Mouse (Mus musculus) limb, embryonic 15.5 days (tissue): Measurements from ENCODE around the gene Grb7. TPM values are rescaled to one million over a fixed set of nuclear protein-coding genes. Genes with fewer than 3 reads are reported as not detected.

Experiments
- ATAC-seq: fragments of 200-750 bp; cut with Nextera tagmentation; 2 replicates; pipeline ENCODE4 v1.8.0; 2017; ENCODE audit warnings: low read depth, moderate TSS enrichment; ENCODE audit not compliant: insufficient number of reproducible peaks, low FRiP score, low TSS enrichment
- H3K27ac ChIP-seq: fragments of 300-500 bp; sonication (generic); 2 replicates; pipeline ENCODE4 v1.5.1; 2015; ENCODE audit warnings: moderate library complexity, mild to moderate bottlenecking, inconsistent platforms
- H3K27me3 ChIP-seq: fragments of 300-500 bp; sonication (generic); 2 replicates; pipeline ENCODE4 v1.6.1; 2015; ENCODE audit warnings: inconsistent platforms
- H3K36me3 ChIP-seq: fragments of 300-500 bp; sonication (generic); 2 replicates; pipeline ENCODE4 v1.6.1; 2015; ENCODE audit warnings: inconsistent platforms
- H3K4me1 ChIP-seq: fragments of 300-500 bp; sonication (generic); 2 replicates; pipeline ENCODE4 v1.6.1; 2015; ENCODE audit warnings: inconsistent platforms
- H3K4me2 ChIP-seq: fragments of 300-500 bp; sonication (generic); 2 replicates; pipeline ENCODE4 v1.6.1; 2015; ENCODE audit warnings: mild to moderate bottlenecking, inconsistent platforms
- H3K4me3 ChIP-seq: fragments of 300-500 bp; sonication (generic); 2 replicates; pipeline ENCODE4 v1.5.1; 2015; ENCODE audit warnings: mild to moderate bottlenecking, inconsistent platforms
- H3K9ac ChIP-seq: fragments of 300-500 bp; sonication (generic); 2 replicates; pipeline ENCODE4 v1.6.1; 2015; ENCODE audit warnings: inconsistent platforms
- H3K9me3 ChIP-seq: fragments of 300-500 bp; sonication (generic); 2 replicates; pipeline ENCODE4 v1.6.1; 2016; ENCODE audit warnings: inconsistent platforms
- WGBS: fragments of 180-500 bp; shearing (Covaris S2); methylation state at CpG from one replicate; pipeline ENCODE4 v1.1.7; 2015; 5-methylcytosine and 5-hydroxymethylcytosine counted together
- polyA plus RNA-seq: library from polyadenylated mRNA; unstranded; fragments of >200 nt; fragmentation: Nextera tagmentation; extraction: Ambion mirVana; gene quantifications from 2 replicates; pipeline ENCODE4 v1.2.1, GENCODE M21; 2015

The Grb7 gene
- polyA plus RNA-seq, 1 experiment from 2014 or later: 10.5 TPM

DNA sequence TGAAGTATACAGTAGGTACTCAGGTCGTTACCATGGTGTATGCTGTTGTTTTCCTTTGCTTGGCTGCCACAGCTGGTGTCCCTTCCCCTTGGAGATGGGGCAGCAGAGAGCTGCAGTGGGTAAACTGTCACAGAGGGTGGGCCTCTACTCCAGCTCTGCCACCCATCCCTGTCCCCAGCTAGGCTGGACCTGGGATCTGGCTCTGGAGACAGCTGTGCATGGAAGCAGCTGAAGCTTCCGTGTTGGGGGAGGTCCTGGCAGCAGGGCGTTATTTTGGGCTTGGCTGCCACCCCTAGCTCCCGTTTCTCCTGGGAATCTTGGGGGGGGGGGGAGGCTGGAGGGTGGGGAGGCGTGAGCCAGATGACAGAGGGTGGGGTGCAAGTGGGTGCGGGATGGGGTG, 27.9 kb upstream of the Grb7 start:
- Histone ChIP-seq H3K4me1 (peaks cover 52% of the 10 kb centered on the region), H3K4me3 (no peak overlapping the region), H3K27me3 (no peaks in the 10 kb centered on the region), H3K9ac (no peak overlapping the region), H3K36me3 (peaks cover 38% of the 10 kb centered on the region), H3K27ac (peak overlapping the region; percentile 67), H3K9me3 (no peaks in the 10 kb centered on the region), H3K4me2 (no peak overlapping the region)
- 52% methylated on average over 4 of the region's 6 CpGs for WGBS
- ATAC-seq: no peak

DNA sequence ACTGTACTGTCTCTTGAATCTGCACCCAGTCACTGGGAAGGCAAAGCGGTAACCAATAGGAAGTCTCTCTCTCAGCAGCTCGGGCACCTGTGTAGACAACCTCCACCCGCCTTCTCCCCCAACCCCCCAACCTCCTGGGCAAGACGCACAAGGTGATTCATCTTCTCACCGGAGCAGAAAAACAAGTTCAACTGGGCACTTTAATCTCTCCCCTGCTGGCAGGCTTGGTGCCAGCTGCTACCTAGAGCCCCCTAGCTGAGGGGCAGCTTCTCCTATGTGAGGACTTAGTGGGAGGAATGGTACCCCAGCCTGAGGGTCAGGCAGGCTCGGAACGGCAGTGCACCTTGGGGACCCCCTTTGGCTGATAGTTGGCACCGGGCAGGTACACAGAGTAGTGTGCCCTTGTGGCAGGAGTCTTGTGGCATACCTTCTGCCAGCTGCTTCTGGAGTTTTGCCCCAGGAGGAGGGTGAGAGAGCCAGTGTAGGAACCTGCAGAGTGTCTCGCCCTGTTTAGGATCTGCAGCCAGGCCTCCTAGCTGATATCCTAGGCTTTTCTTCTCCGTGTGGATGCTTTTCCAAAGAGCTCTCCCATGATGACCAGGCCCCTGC, 27.2 kb upstream of the Grb7 start:
- no peak for ATAC-seq
- Histone ChIP-seq H3K9ac (no peak overlapping the region), H3K27me3 (no peaks in the 10 kb centered on the region), H3K4me3 (no peak overlapping the region), H3K9me3 (no peaks in the 10 kb centered on the region), H3K4me1 (peaks cover 45% of the 10 kb centered on the region), H3K4me2 (no peak overlapping the region), H3K36me3 (peaks cover 45% of the 10 kb centered on the region), H3K27ac (peak overlapping the region; percentile 67)
- WGBS: 74% methylated on average over 10 of the region's 10 CpGs

DNA sequence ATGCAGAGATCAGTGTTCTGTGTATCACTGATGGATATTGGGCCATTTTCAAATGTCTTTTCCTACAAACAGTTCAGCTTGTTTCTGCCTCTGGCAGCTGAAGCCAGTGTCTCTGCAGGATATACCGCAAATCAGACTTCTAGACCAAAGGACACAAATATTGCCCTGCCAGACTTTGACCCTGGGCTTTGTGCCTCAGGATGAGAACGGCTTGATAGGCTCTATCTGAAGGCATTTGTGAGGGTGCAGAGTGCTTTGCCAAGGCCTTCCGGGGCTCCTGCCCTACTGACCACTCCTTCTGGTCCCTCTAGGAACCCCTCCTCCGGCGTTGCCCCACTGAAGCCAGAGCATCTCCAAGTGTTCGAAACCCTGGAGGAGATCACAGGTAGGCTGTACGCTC, 19.6 kb upstream of the Grb7 start:
- Histone ChIP-seq H3K36me3 (peaks cover 98% of the 10 kb centered on the region), H3K4me2 (no peak overlapping the region), H3K27me3 (no peaks in the 10 kb centered on the region), H3K4me1 (0 out of 2 replicates have a peak, but pooled peaks cover 3% of the 10 kb centered on the region), H3K4me3 (no peak overlapping the region), H3K9ac (no peak overlapping the region), H3K9me3 (no peaks in the 10 kb centered on the region), H3K27ac (no peak overlapping the region)
- WGBS: 92% methylated on average over 7 of the region's 7 CpGs
- ATAC-seq: no peak

DNA sequence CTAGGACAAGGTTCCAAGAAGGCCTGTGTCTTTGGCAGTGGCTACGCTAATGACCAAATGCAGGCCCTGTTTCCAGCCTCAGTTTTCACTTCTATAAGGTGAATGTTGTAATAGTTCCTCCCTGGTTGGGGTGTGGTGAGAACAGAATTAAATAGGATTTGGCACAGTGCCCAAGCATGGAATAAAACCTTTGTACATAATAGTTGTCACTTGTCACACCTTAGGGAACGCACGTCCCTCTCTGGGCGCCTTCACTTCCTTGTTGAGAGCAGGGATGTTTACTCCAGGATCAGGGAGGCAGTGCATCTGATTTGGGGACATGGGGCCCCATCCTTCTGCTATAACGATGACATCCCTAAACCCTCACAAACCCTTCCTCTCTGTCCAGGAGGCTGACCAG, 17.8 kb upstream of the Grb7 start:
- Histone ChIP-seq H3K27ac (0 out of 2 replicates have a peak overlapping the region, but pooled peaks have one; percentile 57), H3K9ac (no peak overlapping the region), H3K36me3 (peaks cover 97% of the 10 kb centered on the region), H3K4me3 (no peak overlapping the region), H3K4me1 (0 out of 2 replicates have a peak, but pooled peaks cover 3% of the 10 kb centered on the region), H3K9me3 (no peaks in the 10 kb centered on the region), H3K27me3 (no peaks in the 10 kb centered on the region), H3K4me2 (no peak overlapping the region)
- ATAC-seq: no peak
- 73% methylated on average over 5 of the region's 5 CpGs for WGBS

DNA sequence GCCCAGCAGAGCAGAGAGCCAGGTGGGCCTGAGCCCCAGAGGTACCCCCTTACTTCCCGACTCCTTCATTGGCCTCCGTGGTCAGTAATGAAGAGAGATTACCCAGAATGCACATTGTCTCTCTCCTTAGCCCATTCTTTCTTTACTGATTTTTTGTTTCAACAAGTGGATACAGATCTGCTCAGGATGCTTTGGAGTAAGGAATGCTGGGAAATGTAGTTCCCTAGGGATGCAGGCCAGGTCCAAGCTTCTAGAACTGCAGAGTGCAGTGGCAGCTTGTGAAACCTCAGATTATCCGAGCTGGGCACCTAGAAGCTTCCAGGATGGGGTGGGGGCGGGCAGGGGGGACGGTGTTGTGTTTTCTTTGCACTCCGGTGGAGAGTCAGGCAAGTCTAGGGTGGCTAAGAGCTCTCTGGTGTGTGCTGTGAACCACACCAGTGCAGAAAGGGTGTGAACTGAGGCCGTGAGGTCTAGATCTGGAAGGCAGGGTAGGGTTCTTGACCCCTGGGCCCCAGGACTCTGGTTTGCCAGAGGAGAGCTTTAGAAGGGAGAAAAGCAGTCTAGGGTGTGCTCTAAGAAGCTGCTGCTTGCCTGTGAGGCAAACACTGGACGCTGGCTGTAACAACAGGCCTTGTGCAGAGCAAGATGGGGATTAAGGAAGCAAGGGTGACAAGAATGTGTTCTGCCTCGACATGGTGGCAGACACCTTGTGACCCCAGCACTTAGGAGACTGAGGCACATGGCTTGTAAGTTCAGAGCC, 14.3 kb upstream of the Grb7 start:
- H3K27me3 ChIP-seq: no peaks in the 10 kb centered on the region
- ATAC-seq: no peak
- H3K4me3 ChIP-seq: no peak overlapping the region
- 74% methylated on average over 9 of the region's 9 CpGs for WGBS
- H3K4me2 ChIP-seq: no peak overlapping the region
- H3K4me1 ChIP-seq: 0 out of 2 replicates have a peak, but pooled peaks cover 3% of the 10 kb centered on the region
- peaks cover 97% of the 10 kb centered on the region for H3K36me3 ChIP-seq
- no peak overlapping the region for H3K9ac ChIP-seq
- H3K27ac ChIP-seq: no peak overlapping the region
- H3K9me3 ChIP-seq: no peaks in the 10 kb centered on the region

DNA sequence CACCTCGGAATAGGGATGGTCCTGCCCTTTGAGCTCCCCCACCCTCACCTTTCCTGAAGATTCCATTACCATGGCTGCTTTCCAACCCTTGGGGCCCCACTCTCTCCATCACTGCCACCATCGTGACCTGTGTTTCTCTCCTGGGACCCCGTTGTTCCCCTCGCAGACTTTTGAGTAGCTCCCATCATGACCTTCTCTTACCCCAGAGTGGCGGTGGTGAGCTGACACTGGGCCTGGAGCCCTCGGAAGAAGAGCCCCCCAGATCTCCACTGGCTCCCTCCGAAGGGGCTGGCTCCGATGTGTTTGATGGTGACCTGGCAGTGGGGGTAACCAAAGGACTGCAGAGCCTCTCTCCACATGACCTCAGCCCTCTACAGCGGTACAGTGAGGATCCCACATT, 10.5 kb upstream of the Grb7 start:
- Histone ChIP-seq H3K9ac (no peak overlapping the region), H3K9me3 (no peaks in the 10 kb centered on the region), H3K27ac (no peak overlapping the region), H3K36me3 (peaks cover 60% of the 10 kb centered on the region), H3K4me2 (no peak overlapping the region), H3K4me3 (no peak overlapping the region), H3K27me3 (no peaks in the 10 kb centered on the region), H3K4me1 (peaks cover 12% of the 10 kb centered on the region)
- WGBS: 95% methylated on average over 9 of the region's 9 CpGs
- no peak for ATAC-seq

DNA sequence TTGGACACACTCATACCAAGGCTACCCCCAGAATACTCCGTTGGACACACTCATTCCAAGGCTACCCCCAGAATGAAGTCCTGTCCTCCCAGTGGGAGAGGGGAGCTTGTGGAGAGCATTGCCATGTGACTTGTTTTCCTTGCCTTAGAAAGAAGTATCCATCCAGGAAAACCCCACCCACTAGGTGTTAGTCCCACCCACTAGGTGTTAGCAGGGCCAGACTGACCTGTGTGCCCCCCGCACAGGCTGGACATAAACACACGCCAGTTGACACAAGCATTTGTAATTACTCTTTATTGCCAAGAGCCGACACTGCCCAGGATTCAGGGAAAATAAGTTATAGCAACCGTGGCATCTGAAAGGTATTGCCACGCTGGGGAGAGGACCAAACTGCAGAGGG, 8.8 kb upstream of the Grb7 start:
- Histone ChIP-seq H3K4me3 (0 out of 2 replicates have a peak overlapping the region, but pooled peaks have one; percentile 81), H3K9ac (no peak overlapping the region), H3K27ac (no peak overlapping the region), H3K4me2 (no peak overlapping the region), H3K36me3 (peaks cover 43% of the 10 kb centered on the region), H3K4me1 (peaks cover 12% of the 10 kb centered on the region), H3K9me3 (no peaks in the 10 kb centered on the region), H3K27me3 (no peaks in the 10 kb centered on the region)
- WGBS: 77% methylated on average over 6 of the region's 6 CpGs
- no peak for ATAC-seq

DNA sequence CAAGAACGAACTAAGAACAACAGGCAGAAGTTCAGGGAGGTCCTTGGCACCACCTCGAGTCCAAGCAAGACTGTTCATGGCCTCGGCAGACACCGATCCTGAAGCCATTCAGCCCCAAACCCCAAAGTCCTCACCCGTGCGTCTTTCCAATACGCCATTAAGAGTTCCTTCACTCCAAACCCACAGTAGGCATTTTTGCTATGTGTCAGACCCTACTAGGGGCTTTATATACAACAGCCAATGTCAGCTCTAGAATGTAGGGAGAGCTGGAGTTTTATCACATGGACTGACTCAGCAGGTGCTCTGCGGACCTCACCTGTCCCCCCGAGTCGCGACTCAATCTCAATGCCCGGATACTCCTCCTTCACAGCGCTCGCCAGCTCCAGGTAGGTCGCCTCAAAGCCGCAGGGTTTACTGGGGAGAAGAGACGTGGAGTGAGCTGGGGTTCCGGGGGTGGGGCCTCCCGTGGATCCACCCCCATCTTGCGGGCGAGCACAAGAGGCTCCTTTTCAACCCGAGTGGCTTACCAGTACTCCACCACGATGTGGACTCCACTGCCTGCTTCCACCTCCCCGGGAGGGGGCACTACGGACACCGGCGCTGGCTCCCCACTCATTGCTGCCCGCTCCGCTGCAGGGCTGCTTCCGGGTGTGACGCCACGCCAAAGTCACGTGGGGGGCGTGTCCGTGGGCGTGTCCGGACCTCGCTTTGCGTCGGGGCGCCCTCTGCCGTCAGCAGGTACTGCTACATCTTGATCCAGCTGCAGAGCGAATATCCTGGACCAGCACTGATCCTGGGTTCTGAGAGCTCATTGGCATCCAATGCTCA, 7.6 kb upstream of the Grb7 start, which contains the start of gene Mien1:
Gene Mien1 (minus strand): TSS at position 661 of the 828 bp plus-strand sequence.
- Histone ChIP-seq H3K9me3 (no peaks in the 10 kb centered on the region), H3K36me3 (peaks cover 34% of the 10 kb centered on the region), H3K4me3 (peak within 1 kb of the TSS; percentile 81), H3K9ac (peak within 1 kb of the TSS; percentile 42), H3K27ac (peak within 1 kb of the TSS; percentile 81), H3K4me1 (peaks cover 12% of the 10 kb centered on the region), H3K4me2 (peak within 1 kb of the TSS; percentile 78), H3K27me3 (no peaks in the 10 kb centered on the region)
- 2% methylated on average over 43 of the region's 43 CpGs for WGBS
- peak; percentile 83 for ATAC-seq

DNA sequence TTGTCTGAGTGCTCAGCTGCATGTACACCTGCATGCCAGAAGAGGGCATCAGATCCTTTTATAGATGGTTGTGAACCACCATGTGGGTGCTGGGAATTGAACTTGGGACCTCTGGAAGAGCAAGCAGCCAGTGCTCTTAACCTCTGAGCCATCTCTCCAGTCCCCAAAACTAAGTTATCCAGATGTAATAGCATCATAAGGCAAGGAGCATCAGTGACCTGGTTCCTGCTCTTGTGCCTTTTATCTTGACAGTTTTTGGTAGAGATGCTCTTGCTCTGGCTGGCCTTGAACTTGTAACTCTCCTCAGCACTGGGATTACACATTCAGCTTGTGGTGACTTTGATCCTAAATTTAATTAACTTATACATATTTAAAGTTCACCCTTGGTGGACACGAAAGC, 2.5 kb upstream of the Grb7 start:
- ATAC-seq: no peak
- no peak overlapping the region for H3K4me2 ChIP-seq
- 89% methylated on average over 1 of the region's 1 CpGs for WGBS

DNA sequence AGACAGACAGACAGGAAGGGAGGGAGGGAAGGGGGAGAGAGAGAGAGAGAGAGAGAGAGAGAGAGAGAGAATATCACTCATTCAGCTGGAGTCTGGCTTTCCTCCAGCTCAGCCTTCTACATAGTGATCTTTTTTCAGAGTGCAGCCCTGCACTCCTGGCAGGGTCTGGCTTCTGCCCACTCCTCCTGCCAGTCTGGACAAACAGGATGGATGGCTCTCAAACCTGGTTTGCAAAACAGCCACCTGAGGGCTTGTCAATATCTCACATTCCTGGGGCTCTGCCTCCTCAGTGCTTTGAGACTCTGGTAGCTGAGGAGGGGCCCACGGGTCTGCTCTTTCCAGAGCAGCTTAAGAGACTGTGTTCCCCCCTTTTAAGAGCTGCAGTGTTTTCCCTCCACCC, 956 bp upstream of the Grb7 start:
- no peak for ATAC-seq
- H3K9me3 ChIP-seq: no peaks in the 10 kb centered on the region
- H3K4me2 ChIP-seq: no peak overlapping the region
- WGBS: 23% methylated on average over 1 of the region's 1 CpGs
- peaks cover 39% of the 10 kb centered on the region for H3K27me3 ChIP-seq
- no peak overlapping the region for H3K27ac ChIP-seq
- peaks cover 17% of the 10 kb centered on the region for H3K4me1 ChIP-seq
- H3K4me3 ChIP-seq: no peak overlapping the region
- H3K9ac ChIP-seq: no peak overlapping the region
- no peaks in the 10 kb centered on the region for H3K36me3 ChIP-seq

More for the DNA sequence above, 2.5 kb upstream of the Grb7 start:
- H3K9me3 ChIP-seq: no peaks in the 10 kb centered on the region
- H3K27me3 ChIP-seq: peaks cover 35% of the 10 kb centered on the region
- H3K36me3 ChIP-seq: no peaks in the 10 kb centered on the region
- peaks cover 16% of the 10 kb centered on the region for H3K4me1 ChIP-seq
- H3K9ac ChIP-seq: no peak overlapping the region
- H3K27ac ChIP-seq: no peak overlapping the region
- no peak overlapping the region for H3K4me3 ChIP-seq

DNA sequence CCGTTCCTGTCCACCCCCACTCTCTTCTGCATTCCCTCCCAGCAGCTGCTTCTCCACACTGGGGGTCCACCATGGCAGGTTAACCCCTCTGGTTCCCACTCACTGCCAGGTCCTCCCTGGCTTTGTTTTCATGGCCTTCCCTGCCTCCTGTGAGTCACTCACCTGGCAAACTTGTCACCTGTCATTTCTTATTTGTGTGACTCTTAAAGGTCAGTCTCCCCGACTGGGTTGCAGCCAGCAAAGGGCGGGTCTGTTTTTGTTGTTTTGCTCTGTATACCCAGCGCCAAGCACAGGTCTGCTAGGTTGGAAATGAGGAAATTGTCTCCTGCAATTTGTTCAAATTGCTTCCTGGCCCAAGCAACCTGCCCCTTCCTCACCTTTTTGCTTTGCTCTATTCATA, 515 bp upstream of the Grb7 start:
- WGBS: 34% methylated on average over 4 of the region's 4 CpGs
- Histone ChIP-seq H3K9me3 (no peaks in the 10 kb centered on the region), H3K4me3 (no peak overlapping the region), H3K9ac (no peak overlapping the region), H3K36me3 (no peaks in the 10 kb centered on the region), H3K4me2 (no peak overlapping the region), H3K27ac (no peak overlapping the region), H3K27me3 (peaks cover 39% of the 10 kb centered on the region), H3K4me1 (peaks cover 20% of the 10 kb centered on the region)
- no peak for ATAC-seq
